Mouse (Mus musculus): ENCODE results near the gene Faap24.

Faap24 gene

GRCm38 (mm10) chr7:35365161-35365910 lies 31.3 kb downstream of the Faap24 start:
- in situ Hi-C loops (cut with MboI): no loop called here

GRCm38 (mm10) chr7:35362868-35363267 lies 33.8 kb downstream of the Faap24 start:
- in situ Hi-C loops (cut with MboI): no loop called here

GRCm38 (mm10) chr7:35362253-35362652 lies 34.4 kb downstream of the Faap24 start:
- in situ Hi-C loops (cut with MboI): no loop called here

GRCm38 (mm10) chr7:35357621-35358020 lies 39.0 kb downstream of the Faap24 start:
- in situ Hi-C loops (cut with MboI): no loop called here

- in situ Hi-C loops (cut with MboI): no loop called here
Observed at GRCm38 (mm10) chr7:35355303-35355872, 41.2 kb downstream of the Faap24 start.

GRCm38 (mm10) chr7:35353306-35353705 lies 43.3 kb downstream of the Faap24 start:
- in situ Hi-C loops (cut with MboI): no loop called here

- in situ Hi-C loops (cut with MboI): no loop called here
Observed at GRCm38 (mm10) chr7:35351155-35351554, 45.5 kb downstream of the Faap24 start.

- in situ Hi-C loops (cut with MboI): no loop called here
Observed at GRCm38 (mm10) chr7:35349886-35350684, 46.6 kb downstream of the Faap24 start.

GRCm38 (mm10) chr7:35349022-35349421 lies 47.6 kb downstream of the Faap24 start:
- in situ Hi-C loops (cut with MboI): no loop called here

GRCm38 (mm10) chr7:35347918-35348700 lies 48.5 kb downstream of the Faap24 start:
- in situ Hi-C loops (cut with MboI): no loop called here

GRCm38 (mm10) chr7:35344785-35345330 lies 51.8 kb downstream of the Faap24 start:
- in situ Hi-C loops (cut with MboI): no loop called here

GRCm38 (mm10) chr7:35342498-35342897 lies 54.1 kb downstream of the Faap24 start:
- in situ Hi-C loops (cut with MboI): no loop called here
